Mouse (Mus musculus) ES-Bruce4 (cell line): ENCODE data around the gene Fars2.

Experiments used
- CTCF ChIP-seq: IDR thresholded peaks from one replicate; pipeline ENCODE4 v1.8.1; 2011; ENCODE audit warnings: low read depth, low read length
- EP300 ChIP-seq: IDR thresholded peaks from 2 replicates; pipeline ENCODE4 v1.6.1; 2011; ENCODE audit warnings: low read depth, low read length; ENCODE audit not compliant: insufficient read depth

GRCm38 (mm10) chr13:36391936-36392335 lies 274.7 kb downstream of the Fars2 start:
- TF ChIP-seq CTCF (no peak), EP300 (no peak)
